Mouse (Mus musculus) thymus, postnatal 36 days (tissue): Measurements from ENCODE around the gene Tmem100.

Experiments
- DNase-seq, 2 experiments: peaks; one replicate each; pipeline ENCODE4 v3.0.0; 2022; ENCODE audit warnings: mixed read lengths in 2 of 2

Gene Tmem100

DNA sequence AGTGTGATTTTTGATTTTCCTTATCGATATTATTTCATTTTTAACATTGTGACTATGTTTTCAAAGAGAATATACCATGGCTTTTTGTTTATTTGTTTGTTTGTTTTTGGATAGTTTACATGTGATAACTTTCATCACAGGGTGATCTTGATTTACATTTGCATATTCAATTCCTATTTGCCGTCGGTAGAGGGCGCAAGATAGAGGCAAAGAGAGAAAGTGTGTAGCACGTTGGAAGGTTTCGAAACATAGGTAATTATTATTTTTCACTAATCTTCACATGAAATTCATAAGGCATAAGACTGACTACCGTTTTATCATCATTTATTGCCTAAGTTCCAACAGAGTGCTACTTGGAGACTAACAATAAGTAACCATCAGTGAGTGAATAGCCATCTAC, 11.0 kb upstream of the Tmem100 start:
- DNase-seq: no peak

DNA sequence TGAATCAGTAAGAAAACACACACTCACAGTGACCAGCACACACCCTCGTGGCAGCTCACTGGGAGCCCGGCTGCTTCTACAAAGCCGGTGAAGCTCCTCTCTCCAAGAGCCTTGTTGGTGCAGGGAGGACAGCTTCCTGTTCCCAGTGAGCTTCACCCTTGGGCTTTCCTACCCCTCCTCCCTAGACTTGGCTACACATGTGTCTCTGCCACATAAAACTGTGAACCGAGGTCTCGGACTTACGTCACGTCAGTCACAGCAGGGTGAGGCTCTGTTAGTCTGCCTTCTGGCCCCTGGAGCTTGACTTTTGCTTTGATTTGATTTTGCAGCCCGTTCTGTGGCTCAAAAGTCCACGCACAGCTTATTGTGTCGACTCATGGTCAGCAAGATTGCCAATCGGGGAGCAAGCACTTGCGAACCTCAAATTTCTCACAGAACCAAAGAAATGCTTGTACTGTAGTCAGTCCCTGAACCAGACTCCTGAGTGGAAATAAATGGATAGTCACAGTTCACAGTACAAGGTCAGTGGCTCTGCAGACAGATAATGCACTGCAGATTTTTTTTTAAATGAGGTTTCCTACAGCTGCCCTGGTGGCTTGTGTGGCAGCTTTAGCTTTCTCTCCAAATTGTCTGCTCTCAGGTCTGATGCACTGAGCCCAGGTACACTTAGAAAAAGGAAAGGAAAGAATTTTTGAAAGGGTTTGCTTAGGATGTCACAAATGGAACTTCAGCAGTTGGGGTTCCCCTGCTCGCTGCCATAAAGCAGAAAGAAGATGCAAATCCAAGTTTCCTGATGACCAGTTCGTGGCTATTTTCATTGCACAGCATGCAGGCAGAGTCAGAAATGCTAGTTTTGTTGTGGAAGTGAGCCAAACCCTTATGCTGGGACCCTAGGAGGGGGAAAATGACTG, 4.0 kb upstream of the Tmem100 start:
- DNase-seq: no peak

DNA sequence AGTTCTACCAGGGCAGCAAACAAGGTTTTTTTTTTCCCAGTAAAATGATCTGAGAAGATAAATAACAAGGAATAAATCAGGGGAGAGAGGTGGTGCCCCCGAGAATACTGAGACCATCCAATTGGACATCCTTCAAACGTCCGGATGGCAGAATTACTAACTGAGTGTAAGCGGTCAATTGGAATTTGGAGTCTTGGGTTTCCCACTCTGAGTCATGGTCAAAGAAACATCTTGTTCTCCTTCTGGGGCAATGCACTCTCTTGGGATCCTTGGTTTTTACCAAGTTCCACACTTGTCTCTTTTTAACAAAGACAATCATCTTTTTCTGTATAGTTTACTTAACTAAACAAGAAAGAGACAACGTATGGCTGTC, 3.4 kb upstream of the Tmem100 start:
- no peak for DNase-seq

DNA sequence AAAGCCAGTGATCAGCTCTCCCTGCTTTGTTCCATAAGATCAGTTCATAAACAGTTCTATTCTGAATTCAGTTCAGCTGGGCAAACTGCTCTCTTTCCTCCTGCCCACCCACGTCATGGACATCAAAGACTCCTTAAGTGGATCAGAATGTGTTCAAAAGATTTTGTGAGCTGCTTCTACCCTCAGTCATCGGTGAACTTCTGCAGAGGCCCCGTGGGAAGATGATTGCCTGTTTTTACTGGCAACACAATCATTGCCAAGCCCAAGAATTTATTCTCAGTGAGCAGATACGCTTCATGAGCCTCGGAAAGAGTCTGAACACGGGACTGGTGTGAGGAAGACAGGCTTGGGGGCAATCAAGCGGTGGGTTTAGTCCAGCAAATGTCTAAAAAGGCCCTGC, 2.9 kb upstream of the Tmem100 start:
- no peak for DNase-seq

DNA sequence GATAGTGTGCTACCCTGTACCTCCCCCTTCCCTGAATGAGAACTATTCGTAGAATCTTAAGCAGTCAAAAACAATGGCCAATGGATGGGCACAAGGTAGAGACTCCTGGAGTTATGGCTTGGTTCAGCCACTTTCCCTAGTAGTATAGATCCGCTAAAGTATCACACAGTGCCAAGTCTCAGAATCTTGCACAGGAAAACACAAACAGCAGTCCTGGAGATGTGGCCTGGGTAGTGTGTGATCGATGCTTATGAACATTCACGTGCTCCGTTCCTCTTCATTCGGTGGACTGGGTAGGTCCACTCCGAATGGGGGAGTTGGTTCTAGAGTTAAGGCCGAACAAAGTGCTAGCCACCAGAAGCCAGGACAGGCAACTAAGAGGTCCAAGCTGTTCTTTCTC, 1.4 kb upstream of the Tmem100 start:
- DNase-seq: no peak

DNA sequence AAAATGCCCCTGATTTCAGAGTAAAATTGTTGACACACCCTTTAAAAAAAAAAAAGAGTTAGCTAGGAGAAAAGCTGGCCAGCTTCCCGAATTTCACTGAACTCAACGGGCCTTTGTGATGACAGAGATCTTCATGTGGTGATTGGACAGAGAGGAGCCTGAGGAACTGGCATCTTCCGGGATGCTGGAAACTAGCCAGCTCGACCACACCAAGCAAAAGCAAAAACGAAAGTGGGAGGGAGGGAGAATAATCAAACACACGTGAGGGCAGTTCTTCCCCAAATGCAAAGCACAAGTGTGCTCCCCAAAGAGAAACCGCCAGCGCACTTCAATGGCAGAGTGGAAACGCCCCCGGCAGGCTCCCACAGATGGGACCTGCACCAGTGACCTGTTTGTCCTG, 794 bp upstream of the Tmem100 start:
- no peak for DNase-seq

DNA sequence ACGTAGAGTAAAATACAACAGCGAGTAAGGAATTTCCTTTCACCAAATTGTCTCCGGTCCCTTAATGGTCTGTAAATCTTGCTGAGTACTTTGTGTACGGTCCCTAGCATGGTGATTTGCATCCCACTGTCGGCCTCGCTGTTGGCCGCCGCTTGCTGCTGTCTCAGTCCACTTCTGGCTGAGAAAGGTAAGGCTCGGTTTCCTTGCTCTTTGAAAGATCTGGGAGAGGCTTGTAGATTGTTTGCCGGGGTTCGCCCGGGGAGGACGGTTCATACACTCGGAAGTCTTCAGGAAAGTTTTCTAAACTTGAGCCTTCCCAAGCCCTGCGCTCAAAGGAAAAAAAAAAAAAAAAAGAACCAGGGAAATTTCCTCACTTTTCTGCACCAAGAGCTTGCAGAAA, 409 bp downstream of the Tmem100 start:
- no peak for DNase-seq

DNA sequence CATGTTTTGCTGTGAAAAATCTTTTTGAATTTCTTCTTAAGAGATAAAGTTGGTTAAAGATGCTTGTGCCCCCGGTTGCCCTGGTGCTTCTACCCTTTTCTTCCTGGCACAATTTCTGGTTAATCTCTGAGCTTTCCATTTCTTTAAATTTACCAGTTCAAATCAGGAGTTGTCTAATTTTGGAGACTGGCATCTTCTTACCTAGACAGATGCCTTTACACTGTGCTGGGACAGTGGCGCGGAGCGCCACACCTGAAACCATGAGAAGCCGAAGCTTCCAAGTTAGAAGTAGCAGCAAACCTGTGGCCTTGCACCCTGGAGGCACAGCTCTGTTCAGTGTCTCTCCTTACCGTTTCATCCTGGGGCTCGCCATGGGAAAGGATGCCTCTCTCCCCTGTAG, 928 bp downstream of the Tmem100 start:
- no peak for DNase-seq

DNA sequence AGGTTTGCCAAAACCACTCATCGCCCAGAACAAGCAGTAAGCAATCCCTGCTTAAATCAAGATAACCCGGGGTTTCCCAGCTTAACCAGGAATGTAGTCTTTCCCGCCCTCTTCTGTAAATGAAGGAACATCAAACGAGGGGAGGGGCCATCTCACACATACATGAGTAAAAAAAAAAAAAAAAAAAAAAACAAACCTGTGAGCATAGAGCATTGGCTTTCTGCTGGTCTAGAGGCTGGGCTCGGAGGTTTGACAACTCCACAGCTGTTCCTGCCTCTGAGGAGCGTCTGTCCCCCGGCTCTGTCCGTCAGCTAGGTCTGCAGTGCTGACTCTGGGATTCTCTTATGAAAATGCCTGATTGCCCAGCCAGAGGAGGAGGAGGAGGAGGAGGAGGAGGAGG, 2.7 kb downstream of the Tmem100 start:
- no peak for DNase-seq

DNA sequence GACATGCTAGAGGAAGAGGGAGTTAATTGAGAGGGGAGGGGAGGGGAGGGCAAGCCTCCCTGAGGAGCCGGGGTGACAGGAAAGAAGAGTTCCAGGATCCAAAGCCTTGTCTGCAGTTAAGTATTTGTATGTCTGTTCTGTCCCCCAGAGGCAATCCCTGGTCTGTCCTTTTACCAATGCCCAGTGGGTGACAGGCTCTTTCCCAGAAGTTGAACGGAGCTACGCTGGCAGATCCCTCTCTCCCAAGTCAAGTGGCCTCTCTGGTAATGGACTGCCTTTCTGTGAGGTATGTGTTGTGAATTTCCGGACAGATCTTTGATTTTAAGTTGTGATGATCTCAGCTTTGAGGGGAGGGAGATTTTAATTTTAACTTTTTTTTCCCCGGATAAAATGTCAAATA, 3.3 kb downstream of the Tmem100 start:
- no peak for DNase-seq

DNA sequence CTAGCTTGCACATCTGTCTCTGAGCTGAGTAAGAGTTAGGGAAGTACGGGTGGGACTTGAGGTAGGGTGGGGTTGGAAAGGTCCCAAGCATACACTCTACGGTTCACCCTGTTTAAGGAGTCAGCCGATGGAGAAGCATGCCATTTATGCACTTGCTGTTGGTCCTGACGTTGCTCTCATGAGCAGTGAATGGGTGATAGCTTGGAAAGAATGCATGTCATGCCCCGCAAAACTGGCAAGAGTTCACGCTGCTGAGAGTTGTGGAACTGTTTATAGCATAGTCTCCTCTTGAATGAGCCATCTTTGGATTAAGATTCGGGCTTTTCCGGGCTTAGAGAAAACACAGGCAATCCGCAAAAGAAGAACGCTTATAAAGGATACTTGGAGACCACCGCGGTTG, 4.5 kb downstream of the Tmem100 start:
- no peak for DNase-seq

DNA sequence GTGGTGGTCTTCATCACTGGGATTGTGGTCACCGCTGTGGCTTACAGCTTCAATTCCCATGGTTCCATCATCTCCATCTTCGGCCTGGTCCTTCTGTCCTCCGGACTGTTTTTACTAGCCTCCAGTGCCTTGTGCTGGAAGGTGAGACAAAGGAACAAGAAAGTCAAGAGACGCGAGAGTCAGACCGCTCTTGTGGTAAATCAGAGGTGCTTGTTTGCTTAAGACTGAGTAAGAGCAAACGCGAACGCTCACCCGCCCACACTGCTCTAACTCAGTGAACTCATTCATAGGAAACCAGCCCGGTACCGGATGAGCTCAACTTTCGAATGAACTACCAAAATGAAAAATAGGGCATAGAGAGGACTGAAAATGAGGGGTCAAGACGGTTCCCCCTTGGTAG, 5.4 kb downstream of the Tmem100 start:
- no peak for DNase-seq

DNA sequence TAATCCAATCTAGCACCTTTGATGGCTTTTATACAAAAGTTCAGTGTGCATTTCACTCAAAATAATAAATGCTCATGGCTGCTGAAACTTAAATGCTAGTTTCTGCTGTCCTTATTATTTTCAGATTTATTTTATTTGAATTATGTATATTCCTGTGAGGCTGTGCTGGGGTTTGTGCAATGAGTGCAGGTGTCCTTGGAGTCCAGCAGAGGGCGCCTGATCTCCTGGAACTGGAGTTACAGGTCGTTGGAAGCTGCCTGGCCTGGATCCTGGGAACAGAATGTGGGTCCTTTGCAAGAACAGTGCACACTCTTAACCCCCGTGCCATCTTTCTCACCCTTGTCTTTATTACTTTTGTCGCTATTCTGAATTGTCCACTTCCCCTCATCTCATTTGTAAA, 6.3 kb downstream of the Tmem100 start:
- DNase-seq: no peak

DNA sequence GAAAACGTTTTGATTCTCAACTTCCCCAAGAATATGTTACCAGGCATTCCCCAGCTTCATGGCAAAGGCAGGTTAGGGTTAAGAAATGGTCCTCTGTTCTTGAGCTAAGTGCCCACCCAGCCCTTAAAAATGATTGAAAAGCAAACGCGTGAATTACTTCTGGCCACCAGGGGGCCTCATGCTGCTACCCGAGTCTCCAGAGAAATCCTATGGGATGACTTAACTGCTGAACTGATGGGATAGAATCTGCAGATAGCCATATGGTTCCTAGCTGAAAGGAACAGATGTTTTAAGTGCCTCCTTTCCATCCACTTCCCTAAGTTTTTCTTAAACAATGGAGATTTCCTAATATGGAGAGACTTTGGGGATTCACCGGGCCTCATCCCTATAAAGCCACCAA, 7.9 kb downstream of the Tmem100 start:
- no peak for DNase-seq

DNA sequence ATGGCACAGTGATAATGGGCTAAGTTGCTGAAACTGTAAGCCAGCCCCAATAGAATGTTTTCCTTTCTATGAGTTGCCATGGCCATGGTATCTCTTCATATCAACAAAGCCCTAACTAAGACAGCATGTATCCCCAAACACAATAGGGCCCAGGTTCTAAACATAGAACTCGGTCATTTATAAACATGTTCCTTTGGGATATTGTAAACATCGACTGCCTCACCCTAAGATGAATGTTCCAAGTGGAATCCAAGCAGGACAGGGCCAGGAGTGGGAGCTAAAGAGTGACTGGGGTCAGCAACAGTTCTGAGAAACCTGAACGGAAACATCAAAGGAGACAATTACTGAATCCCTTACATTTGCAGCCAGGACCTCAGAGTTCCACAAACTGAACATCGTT, 14.3 kb downstream of the Tmem100 start:
- DNase-seq: no peak

DNA sequence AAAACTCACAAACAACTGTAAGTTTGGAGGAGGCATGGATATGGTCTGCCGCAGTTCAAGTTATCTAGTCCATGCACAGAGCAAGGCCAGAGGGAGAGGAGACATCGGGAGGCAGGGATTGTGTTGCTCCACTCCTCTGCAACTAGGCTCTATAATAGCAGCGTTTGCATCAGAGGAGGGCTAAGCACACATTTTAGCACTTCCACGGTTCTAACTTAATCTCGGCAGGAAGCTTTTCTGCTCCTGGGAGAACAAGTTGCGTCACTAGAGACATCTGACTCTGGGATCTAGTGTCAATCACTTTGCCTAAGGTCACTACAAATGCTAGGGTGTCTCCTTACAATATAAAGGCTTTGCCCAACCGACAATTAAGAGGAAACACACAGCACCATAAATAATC, 16.1 kb downstream of the Tmem100 start:
- DNase-seq: no peak

DNA sequence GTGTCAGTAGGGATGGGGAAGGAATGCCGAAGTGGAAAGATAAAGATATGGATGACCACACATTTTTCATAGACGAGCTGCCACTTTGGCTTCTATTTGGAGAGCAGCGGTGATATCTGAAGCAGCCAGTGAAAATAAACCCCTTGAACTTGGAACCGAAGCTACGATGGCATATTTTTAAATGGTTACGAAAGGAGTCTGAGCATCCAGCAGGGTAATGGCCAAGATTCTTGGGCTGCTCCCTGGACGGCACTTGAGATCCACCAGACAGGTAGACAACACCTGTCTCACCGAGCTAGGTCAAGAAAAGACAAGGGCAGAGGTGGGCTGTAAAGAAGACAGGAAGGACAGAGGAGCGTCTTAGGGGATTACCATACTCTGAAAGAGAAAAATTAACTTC, 17.1 kb downstream of the Tmem100 start:
- DNase-seq: no peak

DNA sequence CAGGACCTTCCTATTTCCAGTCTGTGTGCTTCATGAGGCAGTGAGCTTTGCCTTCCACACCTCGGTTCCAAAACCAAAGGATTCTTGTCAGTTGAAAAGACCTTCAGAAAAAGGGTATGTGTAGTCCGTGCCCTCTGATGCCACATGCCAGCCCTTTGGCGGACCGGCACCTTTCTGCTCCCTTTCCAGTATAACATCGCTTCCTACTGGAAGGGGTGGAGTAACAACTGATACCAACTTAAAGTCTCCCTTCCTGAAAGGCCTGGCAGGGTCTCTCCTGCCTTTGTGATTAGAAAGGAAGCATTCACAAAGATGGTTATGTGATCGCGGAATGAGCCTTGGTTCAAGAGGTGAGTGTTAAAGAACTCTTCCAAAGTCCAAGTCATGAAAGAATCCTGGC, 19.9 kb downstream of the Tmem100 start:
- DNase-seq: no peak

DNA sequence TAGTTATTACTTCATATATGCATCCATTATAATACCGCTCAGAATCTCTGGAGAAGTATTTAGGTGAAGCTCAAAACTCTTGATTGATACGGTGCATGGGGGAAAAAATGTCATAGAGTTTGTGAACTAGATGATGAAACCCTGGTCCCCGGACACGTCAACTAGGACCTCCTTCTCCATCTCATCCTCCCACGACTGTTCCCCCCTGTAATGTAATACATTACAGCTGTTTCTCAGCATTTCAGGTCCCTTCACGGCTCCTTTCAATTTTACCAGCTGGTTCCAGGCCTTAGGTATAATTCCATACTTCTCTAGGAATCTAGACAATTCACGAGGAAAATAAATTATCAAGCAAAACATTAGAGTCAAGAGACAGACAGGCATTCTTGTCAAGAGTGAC, 22.6 kb downstream of the Tmem100 start:
- no peak for DNase-seq

DNA sequence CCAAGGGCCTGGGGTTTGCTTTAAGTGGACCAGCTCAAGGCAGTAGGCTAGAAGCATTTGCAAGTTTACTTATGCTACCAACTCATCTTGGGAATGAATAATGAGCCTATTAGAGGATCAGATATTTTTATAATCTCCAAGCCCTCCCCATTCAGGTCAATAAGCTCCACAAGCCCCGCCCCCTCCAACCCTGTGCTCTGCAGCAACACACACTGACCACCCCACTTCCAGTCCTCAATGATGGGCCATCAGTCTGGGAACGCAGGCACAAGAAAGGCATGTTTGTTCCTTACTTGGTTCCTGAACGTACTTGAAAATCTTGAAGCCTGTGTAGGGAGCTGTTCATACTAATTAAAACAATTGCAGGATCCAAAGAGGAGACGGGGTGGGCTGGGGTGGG, 23.7 kb downstream of the Tmem100 start:
- no peak for DNase-seq

DNA sequence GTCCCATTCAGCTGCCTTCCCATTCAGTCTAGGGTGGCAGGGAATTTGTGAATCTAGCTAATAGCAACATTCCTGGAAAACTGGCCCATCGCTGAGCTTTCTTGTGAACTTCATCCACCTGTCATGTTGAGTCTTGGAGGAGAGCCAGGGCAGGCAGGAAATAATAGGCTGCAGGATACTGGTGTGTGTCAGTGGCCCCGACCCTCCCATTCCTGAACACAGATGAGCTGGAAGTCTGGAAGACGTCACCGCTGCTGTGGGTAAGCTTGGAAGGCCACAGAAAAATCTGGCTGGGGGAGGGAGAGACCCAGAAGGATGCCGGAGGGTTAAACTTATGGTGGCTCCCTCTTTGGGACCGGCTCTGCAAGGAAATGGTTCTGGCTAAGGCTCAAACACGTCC, 24.3 kb downstream of the Tmem100 start:
- DNase-seq: no peak

DNA sequence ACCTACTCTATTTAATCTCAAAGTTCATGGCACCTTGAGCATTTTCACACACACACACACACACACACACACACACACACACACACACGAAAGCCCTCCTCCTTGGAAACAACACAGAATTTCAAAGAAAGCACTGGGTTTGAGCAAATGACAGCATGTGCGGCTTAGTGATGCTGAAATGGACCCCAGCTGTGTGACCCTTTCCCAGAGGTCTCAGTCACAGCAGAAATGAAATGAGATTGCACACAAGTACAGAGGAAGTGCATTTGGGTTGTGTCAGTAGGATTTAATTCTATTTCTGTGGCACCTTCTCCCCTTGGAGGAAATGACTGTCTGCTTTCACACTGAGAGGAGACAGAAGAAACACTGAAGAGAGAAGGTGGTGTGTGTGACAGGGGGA, 26.9 kb downstream of the Tmem100 start:
- no peak for DNase-seq

DNA sequence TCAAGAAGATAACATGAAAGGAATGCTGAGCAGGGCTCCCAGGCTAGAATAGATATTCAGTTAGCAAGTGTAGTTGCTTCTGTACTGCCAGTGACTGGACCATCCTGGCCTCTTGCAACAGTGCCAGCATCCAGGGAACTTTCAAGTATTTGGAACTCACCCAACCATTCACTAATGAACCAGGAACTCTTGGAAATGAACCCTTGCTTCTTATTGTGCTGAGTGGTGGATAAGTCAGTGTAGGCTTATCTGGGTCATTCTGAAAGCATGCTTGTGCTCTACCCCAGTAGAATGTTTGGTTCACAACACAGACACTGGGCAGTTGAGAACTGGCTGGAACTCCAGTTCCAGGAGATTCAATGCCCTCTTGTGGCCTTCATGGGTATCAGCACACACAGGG, 29.1 kb downstream of the Tmem100 start:
- no peak for DNase-seq

DNA sequence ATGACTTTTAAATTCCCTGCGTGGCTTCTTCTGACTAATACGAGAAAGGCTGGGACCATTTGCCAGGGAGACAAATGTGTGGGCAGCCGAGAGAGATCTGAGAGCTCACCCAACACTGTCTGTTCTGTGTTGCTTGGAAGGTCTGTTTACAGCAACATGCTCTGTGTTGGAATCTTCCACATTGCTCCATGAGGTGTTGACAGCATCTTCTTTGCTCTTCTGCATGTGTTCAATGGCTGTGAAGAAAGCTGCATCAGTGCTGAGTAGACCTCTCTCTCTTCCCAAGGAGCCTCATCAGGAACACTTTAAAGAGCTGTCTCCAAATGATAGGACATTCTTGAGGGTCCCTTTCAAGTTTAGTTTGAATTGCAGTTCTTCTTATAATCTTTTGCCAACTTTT, 32.5 kb downstream of the Tmem100 start:
- no peak for DNase-seq
